Mouse (Mus musculus): Measurements from ENCODE around the gene Tmem51.

GRCm38 (mm10) chr4:142010441-142010840, 73.7 kb downstream of the Tmem51 start:
- TF ChIP-seq CTCF (conservative IDR thresholded peaks at IDR 0.05; ENCODE audit: low read length) (no peak), NANOG (IDR thresholded peaks at IDR 0.05; ENCODE audit: borderline replicate concordance, low read length) (no peak)
